Mouse (Mus musculus): ENCODE measurements around the gene Parp9.
"Not testable (repeated sequence)": the region's sequence is repeated elsewhere in the genome, so short reads cannot be mapped to it uniquely, and the experiment has no call there.

Gene Parp9

GRCm38 (mm10) chr16:35932179-35933055 lies 5.9 kb upstream of the Parp9 start:
- no peak for DNase-seq (ENCODE audit: low spot score)

- DNase-seq (ENCODE audit: low spot score) = no peak
These were observed 5.1 kb upstream of the Parp9 start for GRCm38 (mm10) chr16:35933181-35933580.

GRCm38 (mm10) chr16:35939261-35939660 lies 991 bp downstream of the Parp9 start:
- no peak for DNase-seq (ENCODE audit: low spot score)

GRCm38 (mm10) chr16:35939690-35940089 lies 1.4 kb downstream of the Parp9 start:
- peak; percentile 88 for DNase-seq (ENCODE audit: low spot score)

- peak; percentile 47 for DNase-seq (ENCODE audit: low spot score)
These were observed 3.1 kb downstream of the Parp9 start for GRCm38 (mm10) chr16:35941382-35941781.

- DNase-seq (ENCODE audit: low spot score) = no peak
These were observed 11.0 kb downstream of the Parp9 start for GRCm38 (mm10) chr16:35949264-35949663.

- DNase-seq (ENCODE audit: low spot score) = no peak
These were observed 12.9 kb downstream of the Parp9 start for GRCm38 (mm10) chr16:35951216-35951615.

GRCm38 (mm10) chr16:35952628-35953130 lies 14.4 kb downstream of the Parp9 start:
- no peak for DNase-seq (ENCODE audit: low spot score)

GRCm38 (mm10) chr16:35965991-35966390 lies 27.7 kb downstream of the Parp9 start:
- not testable (repeated sequence) for DNase-seq (ENCODE audit: low spot score)

GRCm38 (mm10) chr16:35966411-35967115 lies 28.3 kb downstream of the Parp9 start:
- no peak for DNase-seq (ENCODE audit: low spot score)

GRCm38 (mm10) chr16:35967319-35967718 lies 29.0 kb downstream of the Parp9 start:
- no peak for DNase-seq (ENCODE audit: low spot score)

- DNase-seq (ENCODE audit: low spot score) = no peak
These were observed 29.9 kb downstream of the Parp9 start for GRCm38 (mm10) chr16:35968149-35968548.

- DNase-seq (ENCODE audit: low spot score) = no peak
These were observed 35.8 kb downstream of the Parp9 start for GRCm38 (mm10) chr16:35974021-35974420.

GRCm38 (mm10) chr16:35978450-35978849 lies 40.2 kb downstream of the Parp9 start, which contains the start of gene Kpna1:
Gene Kpna1 (plus strand): TSS chr16:35978750.
- DNase-seq (ENCODE audit: low spot score) = not testable (repeated sequence)

GRCm38 (mm10) chr16:35981363-35981821 lies 43.1 kb downstream of the Parp9 start:
- DNase-seq (ENCODE audit: low spot score) = peak; percentile 100

GRCm38 (mm10) chr16:35982506-35982901 lies 44.2 kb downstream of the Parp9 start:
- no peak for DNase-seq (ENCODE audit: low spot score)

- DNase-seq (ENCODE audit: low spot score) = peak; percentile 94
These were observed 44.7 kb downstream of the Parp9 start for GRCm38 (mm10) chr16:35982902-35983516.

GRCm38 (mm10) chr16:35983517-35984101 lies 45.3 kb downstream of the Parp9 start:
- peak; percentile 79 for DNase-seq (ENCODE audit: low spot score)

- DNase-seq (ENCODE audit: low spot score) = no peak
These were observed 46.2 kb downstream of the Parp9 start for GRCm38 (mm10) chr16:35984471-35984870.

- DNase-seq (ENCODE audit: low spot score) = no peak
These were observed 49.7 kb downstream of the Parp9 start for GRCm38 (mm10) chr16:35987930-35988329.

GRCm38 (mm10) chr16:35992391-35992790 lies 54.1 kb downstream of the Parp9 start:
- DNase-seq (ENCODE audit: low spot score) = no peak

GRCm38 (mm10) chr16:35993316-35993715 lies 55.0 kb downstream of the Parp9 start:
- DNase-seq (ENCODE audit: low spot score) = no peak
